Mouse (Mus musculus): ENCODE measurements around the gene Cd5. TPM values are rescaled to one million over a fixed set of nuclear protein-coding genes. Genes with fewer than 3 reads are reported as not detected.

Gene Cd5
- polyA plus RNA-seq, 1 experiment from 2014 or later: not detected

Other genes starting within 250 kb of the Cd5 start
- gene Cpsf7, start 213.7 kb downstream of the Cd5 start, polyA plus RNA-seq (2016; fragmentation: Nextera tagmentation; extraction: Ambion mirVana): 57.3 and 57.6 TPM in 2 replicates
- gene Sdhaf2, start 212.9 kb downstream of the Cd5 start, polyA plus RNA-seq (2016; fragmentation: Nextera tagmentation; extraction: Ambion mirVana): 64.4 and 65.8 TPM in 2 replicates
- 67.1 TPM in 2 replicates for gene Tmem216, start 182.8 kb downstream of the Cd5 start, polyA plus RNA-seq (2016; fragmentation: Nextera tagmentation; extraction: Ambion mirVana)
- 15.3 and 16.7 TPM in 2 replicates for gene Cyb561a3, start 161.8 kb downstream of the Cd5 start, polyA plus RNA-seq (2016; fragmentation: Nextera tagmentation; extraction: Ambion mirVana)
- 62.4 and 66.2 TPM in 2 replicates for gene Tmem138, start 161.6 kb downstream of the Cd5 start, polyA plus RNA-seq (2016; fragmentation: Nextera tagmentation; extraction: Ambion mirVana)
- gene Ddb1, start 133.7 kb downstream of the Cd5 start, polyA plus RNA-seq (2016; fragmentation: Nextera tagmentation; extraction: Ambion mirVana): 465 and 471 TPM in 2 replicates
- gene Tkfc, start 133.3 kb downstream of the Cd5 start, polyA plus RNA-seq (2016; fragmentation: Nextera tagmentation; extraction: Ambion mirVana): 21.1 and 24.5 TPM in 2 replicates
- 0.38 and 0.85 TPM in 2 replicates for gene Vwce, start 104.8 kb downstream of the Cd5 start, polyA plus RNA-seq (2016; fragmentation: Nextera tagmentation; extraction: Ambion mirVana)
- not detected in 2 replicates for gene Pga5, start 60.9 kb downstream of the Cd5 start, polyA plus RNA-seq (2016; fragmentation: Nextera tagmentation; extraction: Ambion mirVana)
- gene Vps37c, start 50.3 kb downstream of the Cd5 start, polyA plus RNA-seq (2016; fragmentation: Nextera tagmentation; extraction: Ambion mirVana): 33.5 and 36.1 TPM in 2 replicates
- not detected in 2 replicates for gene Cd6, start 91.1 kb upstream of the Cd5 start, polyA plus RNA-seq (2016; fragmentation: Nextera tagmentation; extraction: Ambion mirVana)
- 0.32 and 0.37 TPM in 2 replicates for gene Slc15a3, start 100.7 kb upstream of the Cd5 start, polyA plus RNA-seq (2016; fragmentation: Nextera tagmentation; extraction: Ambion mirVana)
- gene Tmem132a, start 130.9 kb upstream of the Cd5 start, polyA plus RNA-seq (2016; fragmentation: Nextera tagmentation; extraction: Ambion mirVana): 110 and 115 TPM in 2 replicates
- gene Tmem109, start 143.0 kb upstream of the Cd5 start, polyA plus RNA-seq (2016; fragmentation: Nextera tagmentation; extraction: Ambion mirVana): 51.4 and 53.8 TPM in 2 replicates
- gene Prpf19, start 156.2 kb upstream of the Cd5 start, polyA plus RNA-seq (2016; fragmentation: Nextera tagmentation; extraction: Ambion mirVana): 43.8 and 47.1 TPM in 2 replicates
- gene Zp1, start 181.6 kb upstream of the Cd5 start, polyA plus RNA-seq (2016; fragmentation: Nextera tagmentation; extraction: Ambion mirVana): not detected in 2 replicates
- gene Ptgdr2, start 198.2 kb upstream of the Cd5 start, polyA plus RNA-seq (2016; fragmentation: Nextera tagmentation; extraction: Ambion mirVana): 0.06 and 0.09 TPM in 2 replicates
- gene Ccdc86, start 210.3 kb upstream of the Cd5 start, polyA plus RNA-seq (2016; fragmentation: Nextera tagmentation; extraction: Ambion mirVana): 45.0 and 46.0 TPM in 2 replicates
- not detected in 2 replicates for gene Ms4a10, start 235.7 kb upstream of the Cd5 start, polyA plus RNA-seq (2016; fragmentation: Nextera tagmentation; extraction: Ambion mirVana)